Mouse (Mus musculus): ENCODE data around the gene Btbd8. TPM values are rescaled to one million over a fixed set of nuclear protein-coding genes. Genes with fewer than 3 reads are reported as not detected.

Gene Btbd8
- polyA plus RNA-seq, 1 experiment, result 0.73 TPM

DNA sequence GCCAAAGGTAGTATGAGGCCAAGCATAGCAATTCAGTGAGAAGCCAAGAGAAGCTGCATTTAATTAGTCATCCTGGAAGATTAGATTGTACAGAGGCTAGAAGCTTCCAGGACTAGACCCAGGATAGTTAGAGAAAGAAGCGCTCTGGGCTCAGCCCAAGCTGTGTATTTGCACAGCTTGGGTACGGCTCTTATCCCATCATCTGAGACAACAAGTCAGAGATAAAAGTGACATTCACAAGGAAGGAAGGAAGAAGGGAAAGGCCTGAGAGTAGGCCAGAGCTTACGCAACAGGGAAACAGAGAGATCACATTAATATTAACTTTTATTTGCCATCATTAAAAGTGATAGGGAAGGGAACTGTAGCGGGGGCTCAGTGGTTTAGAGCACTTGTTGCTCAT, 10.2 kb downstream of the Btbd8 start:
- 60% methylated on average over 4 of the region's 4 CpGs for WGBS
- DNase-seq (ENCODE audit: low read depth, low spot score), result no peak

DNA sequence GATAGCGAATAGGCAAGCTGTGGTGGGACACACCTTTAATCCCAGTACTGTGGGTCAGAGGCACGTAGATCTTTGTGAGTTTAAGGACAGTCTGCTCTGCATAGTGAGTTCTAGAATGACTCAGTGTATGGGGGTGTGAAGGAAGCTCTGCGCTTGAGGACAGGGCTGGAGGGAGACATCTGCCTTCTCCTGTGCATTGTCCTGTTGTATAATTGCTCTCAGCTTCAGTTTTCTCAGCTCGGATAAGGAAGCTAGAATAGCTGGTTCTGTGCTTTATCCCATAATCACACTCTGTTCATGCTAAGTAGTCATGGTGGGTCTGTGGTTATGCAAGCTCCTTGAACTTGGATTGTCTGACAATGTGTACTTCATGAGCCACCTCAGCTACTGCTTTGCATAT, 11.0 kb downstream of the Btbd8 start:
- WGBS, result 83% methylated on average over 4 of the region's 4 CpGs
- no peak for DNase-seq (ENCODE audit: low read depth, low spot score)

DNA sequence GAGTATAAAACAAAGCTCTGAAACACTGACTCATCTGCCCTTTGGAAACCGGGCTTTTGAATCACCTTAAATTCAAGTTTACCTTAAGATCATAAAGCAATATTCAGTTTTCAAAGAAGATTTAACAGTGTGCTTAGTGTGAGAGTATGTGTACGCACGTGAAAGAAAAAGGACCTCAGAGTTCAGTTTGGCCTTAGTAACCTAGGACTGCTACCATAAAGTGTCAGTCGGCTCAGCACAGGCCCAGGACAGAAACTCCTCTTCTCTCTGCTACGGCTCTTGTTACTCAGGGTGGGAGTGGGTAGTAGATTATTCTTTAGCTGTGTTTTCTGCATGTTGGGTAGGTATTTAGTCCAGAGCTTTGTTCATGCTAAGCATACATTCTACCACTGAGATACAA, 11.8 kb downstream of the Btbd8 start:
- no peak for DNase-seq (ENCODE audit: low read depth, low spot score)
- 40% methylated on average over 5 of the region's 5 CpGs for WGBS

DNA sequence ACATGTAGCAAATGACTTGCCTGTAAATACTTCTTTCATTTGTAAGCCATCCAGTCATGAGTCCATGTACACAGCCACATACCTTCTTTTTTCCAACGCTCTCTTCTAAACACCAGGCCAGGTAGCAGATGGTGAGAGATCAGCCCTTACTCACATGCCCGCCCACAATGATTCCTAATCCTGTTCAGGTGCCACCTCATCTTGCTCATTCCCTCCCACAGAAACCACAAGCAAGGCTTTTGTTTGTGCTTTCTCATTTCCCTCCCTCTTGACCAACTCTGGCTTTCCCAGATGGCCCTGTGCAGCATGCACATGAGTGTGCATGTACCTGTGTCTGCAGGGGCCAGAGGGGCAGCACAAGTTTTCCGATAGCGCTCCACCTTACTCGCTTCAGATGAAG, 12.5 kb downstream of the Btbd8 start:
- DNase-seq (ENCODE audit: low read depth, low spot score), result no peak
- 89% methylated on average over 5 of the region's 5 CpGs for WGBS

DNA sequence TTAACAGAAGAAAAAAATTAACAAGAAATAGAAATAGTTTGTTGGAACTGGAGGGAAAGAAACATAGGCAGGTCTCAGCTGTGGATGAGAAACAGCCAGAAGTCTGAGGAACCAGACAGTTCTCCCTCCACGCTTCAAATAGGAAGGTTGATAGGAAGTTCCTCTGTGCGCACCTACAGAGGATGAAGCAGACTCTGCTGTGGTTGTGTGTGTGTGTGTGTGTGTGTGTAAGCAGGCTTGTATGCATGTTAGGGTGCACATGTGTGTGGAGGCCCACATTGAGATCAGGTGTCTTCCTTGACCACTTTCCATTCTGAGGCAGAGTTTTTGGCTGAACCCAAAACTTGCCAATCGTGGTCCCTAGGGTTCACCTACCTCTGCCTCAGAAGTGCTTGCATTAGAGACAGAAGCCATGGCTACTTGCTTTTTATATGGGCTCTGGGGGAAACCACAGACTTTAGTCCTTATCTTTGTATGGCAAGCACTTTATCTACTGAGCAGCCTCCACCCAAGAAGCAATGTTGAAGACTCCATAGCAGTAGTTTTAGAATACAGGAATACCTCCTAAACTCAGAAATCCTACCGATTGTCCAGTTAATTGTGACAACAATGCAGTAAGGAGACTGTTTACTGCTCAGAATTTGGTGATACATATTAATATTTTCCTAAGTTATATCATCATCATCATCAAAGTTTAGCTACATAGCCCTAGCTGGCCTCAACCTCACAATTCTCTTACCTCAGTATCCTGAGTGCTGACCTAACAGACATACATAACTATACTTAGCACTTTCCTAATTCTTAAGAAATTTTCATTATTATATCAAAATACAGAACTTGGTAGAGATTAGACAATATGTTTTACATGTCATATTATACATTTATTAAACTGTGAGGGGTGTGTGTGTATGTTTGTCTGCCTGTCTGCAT, 24.6 kb downstream of the Btbd8 start:
- DNase-seq (ENCODE audit: low read depth, low spot score), result no peak
- WGBS, result 92% methylated on average over 4 of the region's 4 CpGs

DNA sequence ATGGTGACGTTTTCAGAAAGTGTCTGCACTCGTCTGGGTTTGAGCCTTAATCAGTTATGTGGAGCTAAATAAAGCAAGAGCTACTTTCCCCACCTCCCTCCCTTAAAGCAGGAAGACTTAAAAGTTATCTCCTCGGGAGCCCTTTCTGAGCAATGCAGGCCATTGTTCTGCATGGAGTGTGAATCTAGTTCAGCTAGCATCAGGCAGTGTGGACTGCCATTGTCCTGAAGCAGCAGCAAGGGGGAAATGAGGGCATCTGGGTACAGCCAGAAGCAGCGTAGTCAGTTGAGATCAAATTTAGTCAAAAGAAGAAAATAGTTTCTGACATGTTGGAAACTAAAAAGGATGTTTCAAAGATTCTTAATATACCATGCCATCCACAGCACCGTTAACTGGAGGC, 28.7 kb downstream of the Btbd8 start:
- 73% methylated on average over 5 of the region's 5 CpGs for WGBS
- DNase-seq (ENCODE audit: low read depth, low spot score), result no peak

DNA sequence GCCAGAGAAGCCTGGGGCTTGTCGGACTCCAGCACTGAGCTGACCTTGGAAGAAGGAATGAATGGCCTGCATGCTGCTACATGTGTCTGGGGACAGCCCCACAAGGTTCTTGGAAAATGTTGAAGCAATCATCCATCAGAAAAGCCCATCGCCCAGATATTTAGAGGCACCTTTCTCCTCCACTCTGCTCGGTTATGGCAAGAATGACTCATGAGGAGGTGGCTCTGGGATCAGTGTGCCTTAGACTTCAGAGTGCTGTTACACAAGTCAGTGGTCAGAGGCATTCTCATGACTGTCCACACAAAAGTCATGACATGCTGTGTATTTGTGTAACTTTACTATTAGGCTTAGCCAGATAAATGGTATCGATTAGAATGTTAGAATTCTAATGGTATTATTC, 29.3 kb downstream of the Btbd8 start:
- whole genome bisulfite sequencing, result 87% methylated on average over 4 of the region's 4 CpGs

DNA sequence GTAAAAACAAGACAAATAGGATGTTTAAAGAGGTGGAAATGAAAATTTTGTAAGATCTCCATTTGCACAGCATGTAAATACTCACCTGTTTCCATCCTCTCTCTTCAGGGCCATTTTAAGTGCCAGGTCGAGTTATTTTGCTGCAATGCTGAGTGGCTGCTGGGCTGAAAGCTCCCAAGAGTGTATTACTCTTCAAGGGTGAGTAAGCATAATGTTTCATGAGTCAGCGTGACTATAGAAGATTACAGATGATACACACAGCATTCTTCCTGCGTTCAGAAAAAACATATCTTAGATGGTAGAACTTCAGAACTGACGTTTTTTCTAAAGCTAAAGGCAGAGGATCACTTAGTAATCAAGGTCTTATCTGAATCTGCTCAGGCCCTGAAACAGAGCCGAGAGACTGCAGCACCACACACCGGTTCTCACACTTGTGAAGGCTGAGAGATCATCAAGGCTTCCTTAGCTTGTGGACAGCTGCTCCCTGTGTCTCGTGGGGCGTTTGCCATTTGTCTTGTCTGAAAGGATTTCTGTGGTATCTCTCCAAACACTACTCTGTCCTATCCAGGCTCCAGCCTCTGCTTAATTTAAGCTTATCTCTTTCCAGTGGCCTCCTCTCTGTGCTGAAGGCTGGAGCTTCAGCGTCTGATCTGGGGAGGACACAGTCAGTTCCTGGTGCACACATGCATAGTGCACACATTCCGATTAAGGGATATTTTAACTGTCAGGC, 33.0 kb downstream of the Btbd8 start:
- WGBS, result 86% methylated on average over 10 of the region's 10 CpGs
- no peak for DNase-seq (ENCODE audit: low read depth, low spot score)

More for the DNA sequence above, 29.3 kb downstream of the Btbd8 start:
- no peak for DNase-seq (ENCODE audit: low read depth, low spot score)

DNA sequence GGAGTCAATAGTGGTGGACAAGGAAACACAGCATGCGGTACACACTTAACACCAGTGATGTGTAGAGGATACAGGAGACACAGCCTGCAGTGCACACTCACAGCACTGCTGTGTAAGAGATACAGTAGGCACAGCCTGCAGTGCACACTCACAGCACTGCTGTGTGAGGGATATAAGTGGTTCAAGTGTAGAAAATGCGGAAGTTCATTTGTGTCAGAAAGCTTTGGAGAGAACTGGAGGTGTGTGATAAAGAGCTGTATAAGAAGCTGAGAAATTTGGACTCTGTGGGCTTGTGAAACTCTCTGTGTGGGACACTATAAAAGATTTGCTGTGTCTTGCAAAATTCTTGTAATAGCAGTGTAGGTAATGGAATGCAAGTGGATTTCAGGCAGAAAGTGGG, 42.4 kb downstream of the Btbd8 start:
- WGBS, result 85% methylated on average over 2 of the region's 2 CpGs
- DNase-seq (ENCODE audit: low read depth, low spot score), result no peak

DNA sequence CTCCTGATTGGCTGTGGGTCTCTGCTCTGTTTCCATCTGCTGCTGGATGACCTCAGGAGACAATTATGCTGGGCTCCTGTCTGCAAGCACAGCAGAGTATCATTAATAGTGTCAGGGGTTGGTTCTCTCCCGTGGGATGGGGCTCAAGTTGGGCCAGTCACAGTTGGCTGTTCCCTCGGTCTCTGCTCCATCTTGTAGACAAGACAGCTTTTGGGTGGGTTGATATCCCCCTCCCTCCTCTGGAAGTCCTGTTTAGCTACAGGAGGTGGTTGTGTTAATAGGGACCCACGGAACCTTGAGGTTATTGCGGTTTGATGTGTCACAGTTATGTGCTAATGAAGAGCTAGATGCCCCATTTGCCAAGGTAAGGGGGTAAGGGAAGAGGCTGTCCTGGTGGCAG, 51.2 kb downstream of the Btbd8 start:
- no peak for DNase-seq (ENCODE audit: low read depth, low spot score)
- 66% methylated on average over 4 of the region's 4 CpGs for WGBS

DNA sequence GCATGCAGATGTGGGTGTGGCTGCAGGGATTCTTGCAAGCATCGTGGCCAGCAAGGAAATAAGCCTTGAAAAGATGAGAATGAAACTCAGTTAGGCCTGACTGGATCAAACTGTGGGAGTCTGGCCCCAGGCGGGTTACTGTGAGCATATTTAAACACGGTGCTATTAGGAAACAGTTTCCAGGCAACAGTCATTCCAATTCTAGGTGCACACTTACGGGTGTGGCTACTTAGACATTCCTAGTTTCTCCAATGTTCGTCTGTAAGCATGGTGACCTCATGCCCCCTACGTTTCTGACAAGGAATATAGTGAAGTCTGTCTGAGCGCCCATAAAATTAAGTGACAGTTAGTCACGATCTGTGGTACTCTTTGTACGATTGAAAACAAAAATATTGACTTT, 53.2 kb downstream of the Btbd8 start:
- no peak for DNase-seq (ENCODE audit: low read depth, low spot score)
- 54% methylated on average over 9 of the region's 9 CpGs for WGBS

DNA sequence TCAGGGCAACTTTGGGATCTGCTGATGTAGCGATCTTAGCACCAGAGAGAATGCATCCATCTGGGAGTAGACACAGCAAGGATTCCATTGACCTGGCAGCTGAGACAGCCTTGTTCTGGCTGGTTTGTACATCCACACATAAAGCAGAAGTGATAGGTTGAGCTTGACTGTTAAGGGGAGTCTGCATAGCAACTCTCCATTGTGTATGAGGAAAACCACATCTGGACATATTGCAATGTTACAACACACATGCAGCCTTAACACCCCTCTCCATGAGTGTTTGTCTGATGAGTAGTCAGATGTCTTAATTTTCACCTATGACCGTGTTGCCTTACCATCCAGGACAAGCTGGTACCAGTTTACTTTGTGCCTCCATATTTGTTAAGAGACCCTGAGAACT, 54.7 kb downstream of the Btbd8 start:
- 97% methylated on average over 2 of the region's 2 CpGs for WGBS
- no peak for DNase-seq (ENCODE audit: low read depth, low spot score)

DNA sequence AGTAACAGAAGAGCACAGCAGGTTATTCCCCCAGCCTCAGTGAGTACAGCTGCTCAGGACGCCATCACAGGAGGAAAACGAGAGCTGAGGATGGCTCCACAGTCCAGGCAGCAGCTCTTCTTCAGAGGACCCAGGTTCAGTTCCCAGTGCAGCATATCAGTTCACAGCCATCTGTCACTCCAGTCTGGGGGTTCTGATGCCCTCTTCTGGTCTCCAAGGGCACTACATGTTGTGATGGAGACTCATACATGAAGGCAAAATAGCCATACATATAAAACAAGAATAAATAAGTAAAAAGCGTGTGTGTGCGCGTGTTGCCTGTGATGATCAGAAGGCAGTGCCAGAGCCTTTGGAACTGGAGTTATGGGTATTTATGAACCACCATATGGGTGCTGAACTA, 57.0 kb downstream of the Btbd8 start:
- no peak for DNase-seq (ENCODE audit: low read depth, low spot score)
- WGBS, result 99% methylated on average over 5 of the region's 5 CpGs

DNA sequence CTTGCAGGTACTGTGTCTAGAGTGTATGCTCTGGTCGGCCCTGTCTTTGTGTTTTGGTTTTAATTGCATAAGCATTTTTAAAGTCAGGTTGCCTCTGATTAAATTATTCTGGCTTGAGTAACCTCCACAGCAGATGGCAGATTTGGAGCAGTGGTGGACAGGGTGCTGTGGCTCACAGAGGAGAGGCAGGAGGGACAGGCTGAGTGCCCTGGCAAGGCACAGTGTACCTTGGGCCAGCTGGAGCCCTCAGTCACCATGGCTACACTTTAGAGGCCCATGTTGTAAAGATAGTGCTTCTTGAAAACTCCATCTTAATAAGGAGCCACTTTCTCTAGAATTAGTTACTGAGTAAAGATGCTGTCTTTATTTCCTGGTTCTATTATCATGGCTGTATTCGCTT, 58.2 kb downstream of the Btbd8 start:
- no peak for DNase-seq (ENCODE audit: low read depth, low spot score)
- WGBS, result 85% methylated on average over 2 of the region's 2 CpGs

DNA sequence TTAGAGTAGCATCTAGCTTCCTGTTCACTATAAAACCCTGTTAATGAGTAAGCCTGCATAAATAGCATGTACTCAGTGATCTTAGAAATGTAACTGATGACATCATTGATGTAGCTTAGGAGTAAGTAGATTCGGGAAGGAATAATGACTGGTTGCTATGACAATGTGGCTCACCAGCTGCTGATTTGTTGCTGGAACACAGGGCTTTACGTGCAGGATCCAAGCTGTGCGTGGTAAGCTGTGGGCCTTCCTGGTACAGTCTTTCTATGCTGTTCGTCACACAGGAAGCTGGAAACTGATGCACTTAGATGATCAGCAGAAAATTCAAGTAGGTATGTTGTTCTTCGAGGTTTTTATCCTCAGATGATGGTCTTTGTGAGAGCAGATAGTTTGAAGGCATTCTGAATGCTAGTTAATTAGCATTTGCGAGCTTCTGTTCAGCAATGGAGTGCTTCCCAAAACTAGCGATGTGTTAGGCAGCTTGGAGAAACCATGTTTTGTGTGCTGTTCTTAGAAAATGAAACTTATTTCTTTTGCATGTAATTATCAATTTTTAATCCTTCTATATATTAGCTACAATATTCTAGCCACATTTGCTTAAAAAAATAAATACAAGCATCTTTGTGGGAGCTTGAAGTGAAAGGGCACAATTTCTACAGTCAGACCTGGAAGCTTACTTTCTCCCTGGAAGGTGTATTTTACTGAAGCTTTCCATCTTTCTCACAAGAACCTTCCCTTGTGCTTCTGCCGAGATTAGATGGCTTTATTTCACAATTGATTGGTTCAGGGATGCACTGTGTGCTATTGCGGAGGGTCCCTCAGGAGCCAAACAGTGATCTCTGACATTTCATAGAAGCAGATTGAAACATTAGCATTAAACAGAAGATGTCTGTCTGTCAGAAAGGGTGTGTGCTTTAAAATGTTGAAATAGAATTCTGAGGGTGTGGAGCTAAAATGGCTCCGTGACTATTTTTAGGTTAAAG, 60.0 kb downstream of the Btbd8 start:
- no peak for DNase-seq (ENCODE audit: low read depth, low spot score)
- 49% methylated on average over 10 of the region's 10 CpGs for WGBS

DNA sequence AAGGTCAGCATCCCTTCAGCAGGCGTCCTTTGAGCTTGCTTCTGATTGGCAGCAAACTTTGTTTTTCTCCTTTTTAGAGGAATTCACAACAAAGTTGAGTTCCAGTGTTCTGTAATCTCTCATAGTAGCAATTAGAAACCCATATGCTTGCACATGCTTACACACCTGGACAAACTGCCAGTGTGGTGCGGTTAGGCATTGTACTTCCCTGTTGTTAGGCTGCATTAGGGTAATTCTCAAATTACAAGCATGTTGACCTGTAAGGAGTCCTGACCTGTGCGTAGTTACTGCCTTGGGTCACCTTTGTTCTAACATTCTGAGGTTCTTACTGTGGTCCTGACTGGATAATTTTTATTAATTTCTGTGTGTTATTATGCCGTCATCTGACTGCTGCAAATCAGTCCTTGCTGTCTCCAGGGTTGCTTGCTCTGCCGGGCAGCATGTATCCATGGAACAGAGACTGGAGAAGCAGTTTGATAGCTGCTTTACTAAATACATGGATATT, 61.1 kb downstream of the Btbd8 start:
- no peak for DNase-seq (ENCODE audit: low read depth, low spot score)

DNA sequence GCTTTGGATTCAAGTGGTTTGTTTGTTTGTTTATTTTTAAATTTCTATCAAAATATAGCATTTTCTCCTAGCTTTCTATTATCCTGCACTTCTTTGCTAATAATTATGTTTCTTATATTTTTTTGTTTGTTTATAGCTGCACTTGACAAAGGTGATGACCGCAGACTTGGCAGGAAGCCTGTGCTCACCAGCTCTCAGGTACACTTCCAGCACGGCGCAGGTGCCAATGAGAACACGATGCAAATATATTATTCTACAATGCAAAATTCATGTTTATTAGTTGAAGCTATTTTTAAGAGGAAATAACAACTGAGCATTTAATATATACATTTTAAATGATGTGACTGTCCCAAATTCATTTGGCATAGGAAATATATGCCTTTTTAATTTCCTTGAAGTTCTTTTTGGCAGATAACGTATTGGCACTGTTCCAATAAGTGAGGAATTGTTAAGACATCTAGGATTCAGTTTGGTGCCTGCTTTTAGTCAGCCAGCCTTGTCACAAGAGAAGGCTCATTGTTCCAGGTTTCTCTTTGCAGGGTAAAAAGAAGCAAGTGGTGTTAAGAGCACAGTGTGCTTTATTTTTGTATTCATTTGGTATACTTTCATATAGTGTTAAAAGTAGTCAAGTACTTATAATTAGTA, 62.2 kb downstream of the Btbd8 start:
- WGBS, result 63% methylated on average over 5 of the region's 5 CpGs

More for the DNA sequence above, 61.1 kb downstream of the Btbd8 start:
- WGBS, result 44% methylated on average over 5 of the region's 5 CpGs

DNA sequence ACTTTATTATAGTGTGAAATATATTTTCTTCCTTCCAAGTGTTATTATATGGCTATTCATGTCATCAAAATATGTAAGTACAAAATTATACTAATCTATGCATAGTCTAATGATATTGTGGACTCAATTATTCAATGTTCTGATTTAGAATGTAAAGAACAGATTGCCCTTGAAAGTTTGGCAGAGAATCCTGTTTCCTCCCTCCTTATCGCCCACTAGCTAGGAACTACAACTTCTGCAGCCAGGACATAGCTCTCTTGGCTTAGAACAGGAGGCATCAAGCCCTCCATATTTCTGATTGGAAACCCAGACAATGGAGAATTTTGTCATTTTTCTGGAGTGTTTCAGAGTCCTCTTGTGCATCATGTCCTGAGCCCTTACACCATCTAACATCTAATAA, 62.9 kb downstream of the Btbd8 start:
- no peak for DNase-seq (ENCODE audit: low read depth, low spot score)
- WGBS, result 95% methylated on average over 1 of the region's 1 CpGs

More for the DNA sequence above, 62.2 kb downstream of the Btbd8 start:
- no peak for DNase-seq (ENCODE audit: low read depth, low spot score)

DNA sequence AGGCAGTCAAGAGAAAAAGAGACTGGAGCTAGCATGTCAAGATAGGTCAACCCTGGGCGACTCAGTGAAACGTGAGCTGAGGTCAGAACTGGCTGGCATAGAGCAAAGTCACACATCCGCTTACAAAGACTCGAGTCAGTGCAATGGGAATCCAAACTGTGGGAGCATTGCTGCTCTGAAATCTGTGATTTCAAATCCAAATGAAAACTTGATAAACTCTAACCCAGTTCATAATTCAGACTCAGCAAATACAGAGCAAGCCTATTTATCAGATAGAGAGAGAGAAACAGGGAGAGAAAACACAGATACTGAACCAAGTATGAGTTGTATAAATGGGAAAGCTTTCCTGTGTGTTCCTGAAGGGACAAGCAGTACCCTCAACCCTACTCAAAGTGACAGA, 69.5 kb downstream of the Btbd8 start, which contains the start of gene Gm42669:
Gene Gm42669 (plus strand): TSS at position 301 of the 400 bp plus-strand sequence.
- DNase-seq (ENCODE audit: low read depth, low spot score), result no peak
- WGBS, result 84% methylated on average over 4 of the region's 4 CpGs
